ENCODE assay signal across 11 mouse cellular contexts in genomic region chr8:107504239-107504985, GRCm38 (mm10).
DNase-seq lines count a peak whose midpoint lies in the region; ATAC-seq and TF ChIP-seq lines count a peak whose summit lies in the region.
"Had no signal": no experiment of that assay in that cellular context is flagged by ENCODE, and none has a peak within 500 bp of the region (broad histone marks: within the 10 kb centered on the region; RNA-seq: fewer than 3 reads in every experiment).

No protein-coding gene starts in this region.

- no peak overlapping the region for H3K9ac ChIP-seq in heart, embryonic 13.5 days
- no peak overlapping the region for H3K9ac ChIP-seq in hindbrain, postnatal 0 days (replicated peaks; ENCODE audit: low read length)
- H3K9ac ChIP-seq: forebrain, embryonic 12.5 days; hindbrain, embryonic 14.5 days; neural tube, embryonic 12.5 days had no signal

- no peak overlapping the region for H3K4me3 ChIP-seq in heart, embryonic 13.5 days
- no peak overlapping the region for H3K4me3 ChIP-seq in testis, adult 2 months (ENCODE audit: control insufficient read depth, low read depth, low read length)
- H3K4me3 ChIP-seq in hindbrain, postnatal 0 days (ENCODE audit: low read length) = no peak overlapping the region
- H3K4me3 ChIP-seq: forebrain, embryonic 12.5 days; neural tube, embryonic 12.5 days had no signal

- no peak for TF ChIP-seq CTCF in testis, adult 2 months (IDR thresholded peaks at IDR 0.05; ENCODE audit: control insufficient read depth, insufficient read depth, insufficient replicate concordance, low read depth, low read length)
- no peak for TF ChIP-seq CTCF in hindbrain, postnatal 0 days (IDR thresholded peaks at IDR 0.05; ENCODE audit: low read depth)

- WGBS in heart, embryonic 13.5 days = 68% methylated on average over 13 of the region's 13 CpGs
- 70% methylated on average over 13 of the region's 13 CpGs for WGBS in hindbrain, postnatal 0 days

- H3K4me2 ChIP-seq in heart, embryonic 13.5 days = no peak overlapping the region
- no peak overlapping the region for H3K4me2 ChIP-seq in hindbrain, postnatal 0 days (ENCODE audit: low read depth, low read length)
- H3K4me2 ChIP-seq: forebrain, embryonic 12.5 days; hindbrain, embryonic 14.5 days had no signal

- H3K27me3 ChIP-seq in heart, embryonic 13.5 days (replicated peaks) = no peaks in the 10 kb centered on the region
- H3K27me3 ChIP-seq in testis, adult 2 months (ENCODE audit: control insufficient read depth, insufficient read depth, low read length) = no peaks in the 10 kb centered on the region
- H3K27me3 ChIP-seq in hindbrain, postnatal 0 days (ENCODE audit: insufficient read depth, low read length) = no peaks in the 10 kb centered on the region
- H3K27me3 ChIP-seq: forebrain, embryonic 12.5 days; neural tube, embryonic 12.5 days had no signal

- peak overlapping the region; percentile 42 for H3K27ac ChIP-seq in heart, embryonic 13.5 days (replicated peaks)
- H3K27ac ChIP-seq in testis, adult 2 months (ENCODE audit: control insufficient read depth, insufficient read depth, low read depth, low read length) = peak overlapping the region; percentile 47
- no peak overlapping the region for H3K27ac ChIP-seq in hindbrain, postnatal 0 days
- H3K27ac ChIP-seq: hindbrain, embryonic 14.5 days; neural tube, embryonic 12.5 days had no signal

- H3K36me3 ChIP-seq in heart, embryonic 13.5 days = peaks cover 30% of the 10 kb centered on the region
- H3K36me3 ChIP-seq in testis, adult 2 months (ENCODE audit: control insufficient read depth, insufficient read depth, low read length) = no peaks in the 10 kb centered on the region
- H3K36me3 ChIP-seq in hindbrain, postnatal 0 days (ENCODE audit: insufficient read depth, low read length) = 0 out of 2 replicates have a peak, but pooled peaks cover 6% of the 10 kb centered on the region

- no peaks in the 10 kb centered on the region for H3K9me3 ChIP-seq in heart, embryonic 13.5 days
- H3K9me3 ChIP-seq in hindbrain, postnatal 0 days (ENCODE audit: low read length) = no peaks in the 10 kb centered on the region
- H3K9me3 ChIP-seq: forebrain, embryonic 12.5 days; neural tube, embryonic 12.5 days had no signal

- ATAC-seq in heart, embryonic 13.5 days (ENCODE audit: extremely low read depth, insufficient number of reproducible peaks, low FRiP score, low TSS enrichment) = no peak
- no peak for ATAC-seq in hindbrain, postnatal 0 days

- H3K4me1 ChIP-seq in heart, embryonic 13.5 days = peaks cover 35% of the 10 kb centered on the region
- H3K4me1 ChIP-seq in testis, adult 2 months (ENCODE audit: control insufficient read depth, insufficient read depth, low read length) = no peaks in the 10 kb centered on the region; the same call in 1 of the 2 replicates
- H3K4me1 ChIP-seq in hindbrain, postnatal 0 days (ENCODE audit: insufficient read depth, low read length) = no peaks in the 10 kb centered on the region

- DNase-seq in heart, adult 8-10 months (ENCODE audit: low spot score) = no peak
- no peak for DNase-seq in testis, postnatal 14 days (ENCODE audit: low spot score)
- DNase-seq in induced T-regulatory cell, adult 2 months (ENCODE audit: low read depth) = peak; percentile 57
- peak; percentile 40 for DNase-seq in yolk sac, embryonic 10.5 days (ENCODE audit: low spot score)
- DNase-seq in kidney, postnatal 4 days = no peak
- no peak for DNase-seq in hindbrain, postnatal 0 days (ENCODE audit: low spot score)

- TF ChIP-seq POLR2A in testis, adult 2 months (IDR thresholded peaks at IDR 0.05; ENCODE audit: control insufficient read depth, low read depth, low read length) = no peak

Comparison
In these comparisons a context has a peak if more than half of its experiments do, and no peak if none do; other contexts are left out.
1. DNase-seq: peak in induced T-regulatory cell, adult 2 months (single experiment) and yolk sac, embryonic 10.5 days (single experiment); none in heart, adult 8-10 months (single experiment), testis, postnatal 14 days (single experiment), kidney, postnatal 4 days (0 of 2) and hindbrain, postnatal 0 days (single experiment).